Mouse (Mus musculus) kidney, adult 2 months (tissue): Measurements from ENCODE around the gene Pla2g12a. TPM values are rescaled to one million over a fixed set of nuclear protein-coding genes. Genes with fewer than 3 reads are reported as not detected.

Experiments
- DNase-seq: peaks from one replicate; pipeline ENCODE4 v3.0.0; 2021
- H3K27ac ChIP-seq: fragments of 200-500 bp; 2 replicates; pipeline ENCODE4 v1.5.1; 2012; ENCODE audit warnings: low read depth, low read length, control low read depth, inconsistent platforms; ENCODE audit not compliant: insufficient read depth
- H3K27me3 ChIP-seq: fragments of 200-500 bp; replicated peaks from 2 replicates; pipeline ENCODE4 v1.6.1; 2012; ENCODE audit warnings: mild to moderate bottlenecking, moderate library complexity, low read length, inconsistent platforms; ENCODE audit not compliant: control insufficient read depth, insufficient read depth
- H3K36me3 ChIP-seq: fragments of 200-500 bp; 2 replicates; pipeline ENCODE4 v1.6.1; 2012; ENCODE audit warnings: mild to moderate bottlenecking, moderate library complexity, low read length, inconsistent platforms; ENCODE audit not compliant: control insufficient read depth, insufficient read depth
- H3K4me1 ChIP-seq: fragments of 200-500 bp; 2 replicates; pipeline ENCODE4 v1.6.1; 2011; ENCODE audit warnings: low read length; ENCODE audit not compliant: control insufficient read depth, insufficient read depth
- H3K4me3 ChIP-seq: fragments of 200-500 bp; 2 replicates; pipeline ENCODE4 v1.5.1; 2011; ENCODE audit warnings: mild to moderate bottlenecking, low read depth, low read length, control low read depth; ENCODE audit not compliant: insufficient read depth
- CTCF ChIP-seq: fragments of 200-500 bp; conservative IDR thresholded peaks from 2 replicates; pipeline ENCODE4 v1.5.1; 2011; ENCODE audit warnings: low read depth, mild to moderate bottlenecking, control low read depth, low read length, moderate library complexity, mixed read lengths; ENCODE audit not compliant: insufficient read depth, insufficient read length
- POLR2A ChIP-seq: fragments of 200-500 bp; IDR thresholded peaks from one replicate; pipeline ENCODE4 v1.6.1; 2011; ENCODE audit warnings: low read depth, low read length, control low read depth
- WGBS: fragments of 180-500 bp; shearing (Covaris S2); methylation state at CpG from one replicate; pipeline ENCODE4 v1.1.7; 2018; 5-methylcytosine and 5-hydroxymethylcytosine counted together
- polyA plus RNA-seq: library from polyadenylated mRNA; depleted of rRNA; stranded (reverse); fragments of >200 nt; gene quantifications from 2 replicates; pipeline ENCODE4 v1.2.3, GENCODE M21; 2012; rRNA removed

The Pla2g12a gene
- polyA plus RNA-seq, 1 experiment: 46.6 TPM

DNA sequence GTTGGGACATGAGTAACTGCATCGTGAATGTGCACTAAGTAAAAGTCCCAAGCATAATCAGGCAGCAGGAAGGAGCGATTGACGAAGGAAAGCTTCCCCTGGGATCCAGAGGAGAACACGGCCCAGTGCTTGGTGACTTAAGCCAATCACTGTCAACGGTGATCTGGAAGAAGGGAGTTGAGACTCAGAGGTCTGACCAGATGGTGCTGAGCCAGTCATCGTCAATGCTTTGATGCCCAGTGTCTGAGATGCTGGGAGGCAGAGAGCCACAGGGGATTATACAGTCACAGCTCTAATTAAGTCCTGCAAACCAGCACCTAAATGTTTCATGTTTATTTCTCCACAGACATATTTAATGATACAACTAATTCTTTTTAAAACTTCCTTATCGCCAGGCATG lies 60.7 kb downstream of the Pla2g12a start:
- Histone ChIP-seq H3K4me3 (no peak overlapping the region), H3K36me3 (no peaks in the 10 kb centered on the region), H3K4me1 (no peaks in the 10 kb centered on the region), H3K27ac (no peak overlapping the region), H3K27me3 (no peaks in the 10 kb centered on the region)
- no peak for DNase-seq
- TF ChIP-seq POLR2A: no peak
- TF ChIP-seq CTCF: no peak
- 63% methylated on average over 7 of the region's 7 CpGs for WGBS

DNA sequence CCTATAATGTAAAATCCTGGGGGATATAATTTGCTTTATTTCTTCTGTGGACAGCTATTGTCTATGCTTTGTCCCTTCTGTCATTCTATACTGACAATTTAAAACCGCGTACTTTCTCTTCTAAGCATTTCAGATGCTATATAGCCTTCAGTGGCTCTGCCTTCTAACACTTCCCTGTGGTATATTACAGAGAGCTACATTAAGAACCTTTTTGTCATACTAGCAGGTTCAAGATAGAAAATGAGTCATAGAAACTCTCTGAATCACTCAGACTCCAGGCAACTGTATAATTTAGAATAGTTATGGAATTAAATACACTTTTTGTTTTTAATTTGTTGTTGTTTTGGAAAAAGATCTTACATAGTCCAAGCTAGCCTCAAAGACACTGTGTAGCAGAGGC lies 62.4 kb downstream of the Pla2g12a start:
- 93% methylated on average over 2 of the region's 2 CpGs for WGBS

DNA sequence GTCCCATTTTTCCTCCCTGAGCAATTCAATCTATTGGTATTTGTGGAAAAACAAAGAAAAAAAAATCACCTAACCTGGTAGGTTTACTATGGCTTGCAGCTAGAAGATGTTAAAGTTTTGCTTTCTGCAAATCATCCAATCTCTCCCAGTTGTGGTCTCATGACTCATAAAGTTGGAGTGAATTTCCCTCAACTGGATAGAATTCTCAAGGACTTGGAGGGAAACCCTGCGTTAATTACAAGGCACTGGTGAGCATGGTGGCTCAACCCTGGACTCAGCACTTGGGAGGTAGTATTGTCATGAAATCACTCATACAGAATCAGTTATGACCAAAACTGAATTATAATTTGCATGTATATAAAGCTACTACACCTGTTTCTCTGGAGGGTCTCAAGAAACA lies 62.9 kb downstream of the Pla2g12a start:
- 98% methylated on average over 1 of the region's 1 CpGs for WGBS
- Histone ChIP-seq H3K4me3 (no peak overlapping the region), H3K27me3 (no peaks in the 10 kb centered on the region), H3K36me3 (no peaks in the 10 kb centered on the region), H3K27ac (no peak overlapping the region), H3K4me1 (no peaks in the 10 kb centered on the region)
- DNase-seq: no peak
- TF ChIP-seq CTCF: no peak
- TF ChIP-seq POLR2A: no peak

More for the DNA sequence above, 62.4 kb downstream of the Pla2g12a start:
- H3K27ac ChIP-seq: no peak overlapping the region
- H3K27me3 ChIP-seq: no peaks in the 10 kb centered on the region
- no peak overlapping the region for H3K4me3 ChIP-seq
- TF ChIP-seq POLR2A: no peak
- no peak for TF ChIP-seq CTCF
- H3K4me1 ChIP-seq: no peaks in the 10 kb centered on the region
- DNase-seq: no peak
- H3K36me3 ChIP-seq: no peaks in the 10 kb centered on the region

DNA sequence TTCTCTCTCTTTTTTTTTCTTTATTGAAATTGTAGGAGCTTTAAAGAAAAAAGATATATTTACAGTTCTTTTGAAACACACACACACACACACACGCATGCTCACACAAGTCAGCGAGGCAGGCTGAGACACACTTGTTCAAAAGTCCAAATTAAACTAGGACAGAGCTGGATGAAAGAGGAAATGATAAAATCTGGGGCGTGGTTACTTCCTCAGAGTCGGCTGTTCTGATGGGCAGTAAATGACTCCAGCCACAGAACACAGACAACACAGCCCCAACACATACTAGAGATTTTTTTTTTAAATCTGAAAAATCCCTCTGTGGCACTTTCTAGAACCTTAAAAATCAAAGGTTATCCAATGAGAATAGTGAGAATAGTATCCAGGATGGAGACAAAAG lies 65.4 kb downstream of the Pla2g12a start:
- H3K4me3 ChIP-seq: no peak overlapping the region
- no peak for TF ChIP-seq CTCF
- TF ChIP-seq POLR2A: no peak
- no peak overlapping the region for H3K27ac ChIP-seq
- no peaks in the 10 kb centered on the region for H3K4me1 ChIP-seq
- H3K36me3 ChIP-seq: no peaks in the 10 kb centered on the region
- no peak for DNase-seq
- 57% methylated on average over 4 of the region's 4 CpGs for WGBS
- H3K27me3 ChIP-seq: no peaks in the 10 kb centered on the region

Other genes starting within 250 kb of the Pla2g12a start
- 917 and 1,191 TPM in 2 replicates for gene Egf, start 123.3 kb upstream of the Pla2g12a start, polyA plus RNA-seq
- 0.16 and 0.33 TPM in 2 replicates for gene Lrit3, start 74.6 kb upstream of the Pla2g12a start, polyA plus RNA-seq
- not detected in 2 replicates for gene Rrh, start 56.0 kb upstream of the Pla2g12a start, polyA plus RNA-seq
- gene Gar1, start 47.2 kb upstream of the Pla2g12a start, polyA plus RNA-seq: 16.0 and 28.6 TPM in 2 replicates
- gene Cfi, start 42.7 kb upstream of the Pla2g12a start, polyA plus RNA-seq: 10.3 and 11.2 TPM in 2 replicates
- gene Casp6, start 22.8 kb downstream of the Pla2g12a start, polyA plus RNA-seq: 43.1 and 48.8 TPM in 2 replicates
- gene Mcub, start 91.6 kb downstream of the Pla2g12a start, polyA plus RNA-seq: 1.7 and 3.1 TPM in 2 replicates
- gene Sec24b, start 182.9 kb downstream of the Pla2g12a start, polyA plus RNA-seq: 38.1 and 38.7 TPM in 2 replicates